Comparison of ENCODE assay signal across 21 mouse cellular contexts in the genomic region with DNA sequence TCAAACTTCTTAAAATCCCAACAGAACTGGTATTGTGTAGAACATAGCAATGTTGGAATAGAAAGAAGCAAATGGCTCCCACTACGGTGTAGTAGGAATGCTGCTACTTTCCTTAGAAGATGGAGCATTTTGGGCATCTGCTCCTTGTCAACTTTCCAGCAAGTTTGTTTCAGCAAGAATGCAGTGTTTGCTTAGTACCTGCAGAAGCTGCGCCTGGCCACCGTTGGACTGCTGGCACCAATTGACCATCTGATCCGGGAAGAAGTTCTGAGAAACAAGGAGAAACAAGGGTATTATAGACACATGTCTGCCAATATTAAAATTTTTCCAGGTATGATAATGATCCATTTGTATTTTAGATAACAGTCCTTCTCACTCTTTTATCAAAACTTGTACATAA. TPM values are rescaled to one million over a fixed set of nuclear protein-coding genes. Genes with fewer than 3 reads are reported as not detected.
DNase-seq lines count a peak whose midpoint lies in the region; ATAC-seq and TF ChIP-seq lines count a peak whose summit lies in the region.
"Had no signal": no experiment of that assay in that cellular context is flagged by ENCODE, and none has a peak within 500 bp of the region (broad histone marks: within the 10 kb centered on the region; RNA-seq: fewer than 3 reads in every experiment).

No protein-coding gene starts in this region.

- H3K4me1 ChIP-seq in heart, embryonic 12.5 days (replicated peaks): peaks cover 48% of the 10 kb centered on the region
- peaks cover 5% of the 10 kb centered on the region; the same call in 1 of the 2 replicates for H3K4me1 ChIP-seq in kidney, adult 2 months (ENCODE audit: control insufficient read depth, insufficient read depth, low read length)
- H3K4me1 ChIP-seq in kidney, embryonic 15.5 days: peaks cover 24% of the 10 kb centered on the region
- H3K4me1 ChIP-seq: forebrain, embryonic 15.5 days had no signal

- TF ChIP-seq POLR2A in kidney, adult 2 months (IDR thresholded peaks at IDR 0.05; ENCODE audit: low read depth, low read length): no peak

- ATAC-seq in heart, embryonic 12.5 days (ENCODE audit: insufficient number of reproducible peaks, low FRiP score): no peak
- ATAC-seq in kidney, embryonic 15.5 days (replicated peaks; ENCODE audit: low FRiP score): no peak
- ATAC-seq: activated CD4-positive, CD25-positive, alpha-beta regulatory T cell, adult 4 months; forebrain, embryonic 13.5 days; forebrain, embryonic 15.5 days; forebrain, postnatal 0 days; Patski had no signal

- no peaks in the 10 kb centered on the region for H3K27me3 ChIP-seq in heart, embryonic 12.5 days (replicated peaks)
- H3K27me3 ChIP-seq in kidney, adult 2 months (replicated peaks; ENCODE audit: control insufficient read depth, insufficient read depth, low read length): no peaks in the 10 kb centered on the region
- no peaks in the 10 kb centered on the region for H3K27me3 ChIP-seq in kidney, embryonic 15.5 days
- H3K27me3 ChIP-seq: embryonic facial prominence, embryonic 12.5 days; forebrain, embryonic 15.5 days; Patski had no signal

- H3K4me2 ChIP-seq in heart, embryonic 12.5 days: no peak overlapping the region
- no peak overlapping the region for H3K4me2 ChIP-seq in kidney, embryonic 15.5 days
- H3K4me2 ChIP-seq: embryonic facial prominence, embryonic 12.5 days; forebrain, embryonic 13.5 days; forebrain, embryonic 15.5 days had no signal

- H3K9ac ChIP-seq in heart, embryonic 12.5 days: no peak overlapping the region
- H3K9ac ChIP-seq in kidney, embryonic 15.5 days: no peak overlapping the region
- H3K9ac ChIP-seq: embryonic facial prominence, embryonic 12.5 days; forebrain, embryonic 13.5 days; forebrain, embryonic 15.5 days; forebrain, postnatal 0 days had no signal

- TF ChIP-seq CTCF in kidney, adult 2 months (conservative IDR thresholded peaks at IDR 0.05; ENCODE audit: insufficient read depth, insufficient read length, low read depth, low read length): no peak

- WGBS in heart, embryonic 12.5 days: 85% methylated on average over 4 of the region's 4 CpGs
- WGBS in kidney, adult 2 months: 86% methylated on average over 4 of the region's 4 CpGs
- 93% methylated on average over 4 of the region's 4 CpGs for WGBS in kidney, embryonic 15.5 days

- H3K4me3 ChIP-seq in heart, embryonic 12.5 days: no peak overlapping the region
- H3K4me3 ChIP-seq in kidney, adult 2 months (ENCODE audit: insufficient read depth, low read depth, low read length): no peak overlapping the region
- H3K4me3 ChIP-seq in kidney, embryonic 15.5 days (replicated peaks): no peak overlapping the region
- H3K4me3 ChIP-seq: embryonic facial prominence, embryonic 10.5 days; embryonic facial prominence, embryonic 12.5 days; forebrain, embryonic 13.5 days; forebrain, embryonic 15.5 days had no signal

- peak overlapping the region; percentile 28; the same call in 1 of the 2 replicates for H3K27ac ChIP-seq in heart, embryonic 12.5 days (ENCODE audit: poor library complexity, severe bottlenecking)
- no peak overlapping the region for H3K27ac ChIP-seq in kidney, adult 2 months (ENCODE audit: insufficient read depth, low read depth, low read length)
- no peak overlapping the region for H3K27ac ChIP-seq in kidney, embryonic 15.5 days
- H3K27ac ChIP-seq: embryonic facial prominence, embryonic 10.5 days; forebrain, embryonic 13.5 days; forebrain, embryonic 15.5 days had no signal

- intact Hi-C loops in heart, postnatal 25 days (cut with DNase I): no loop called here

- DNase-seq in heart, postnatal 25 days (ENCODE audit: low spot score): no peak
- DNase-seq in kidney, adult 2 months: peak; percentile 61
- no peak for DNase-seq in layer of hippocampus, postnatal 14 days (ENCODE audit: low spot score in 2 of 2)
- DNase-seq: adrenal gland, adult 8-10 months; adrenal gland, postnatal 14 days; adrenal gland, postnatal 36 days; cerebellum, adult 11-12 months; cerebellum, adult 2 months; cerebellum, adult 9-10 months; cerebellum, postnatal 10 days; cerebellum, postnatal 25 days; forebrain, postnatal 0 days had no signal

- H3K9me3 ChIP-seq in heart, embryonic 12.5 days (replicated peaks): no peaks in the 10 kb centered on the region
- no peaks in the 10 kb centered on the region for H3K9me3 ChIP-seq in kidney, embryonic 15.5 days (replicated peaks)
- H3K9me3 ChIP-seq: embryonic facial prominence, embryonic 10.5 days; embryonic facial prominence, embryonic 12.5 days; forebrain, embryonic 13.5 days; forebrain, embryonic 15.5 days; G1E had no signal

- peaks cover 75% of the 10 kb centered on the region for H3K36me3 ChIP-seq in heart, embryonic 12.5 days
- H3K36me3 ChIP-seq in kidney, adult 2 months (ENCODE audit: control insufficient read depth, insufficient read depth, low read length): no peaks in the 10 kb centered on the region
- H3K36me3 ChIP-seq in kidney, embryonic 15.5 days: peaks cover 85% of the 10 kb centered on the region
- H3K36me3 ChIP-seq: forebrain, embryonic 15.5 days; G1E had no signal

RNA-seq across cellular contexts. Expression of a gene that starts 47.8 kb away (rescaled TPM):
- polyA plus RNA-seq in heart, embryonic 12.5 days (2016; fragmentation: Nextera tagmentation; extraction: Ambion mirVana): 51.8 and 55.2 TPM in 2 replicates
- 1 to 10 TPM; 2.5 TPM for total RNA-seq in heart, postnatal 25 days (2021)
- 96.2 and 103 TPM in 2 replicates for polyA plus RNA-seq in kidney, adult 2 months (2012; rRNA removed)
- 14.3 and 15.4 TPM in 2 replicates for polyA plus RNA-seq in kidney, embryonic 15.5 days (2015; fragmentation: Nextera tagmentation; extraction: Ambion mirVana)
- total RNA-seq in layer of hippocampus, postnatal 14 days (2021): 10 to 100 TPM; 11.9 to 15.0 TPM
